Mouse (Mus musculus) hindbrain, postnatal 0 days (tissue): ENCODE data around the gene 1700034I23Rik. TPM values are rescaled to one million over a fixed set of nuclear protein-coding genes. Genes with fewer than 3 reads are reported as not detected.
A peak's percentile ranks its signal among the peaks of the same experiment; 100 is the strongest.
"Not testable (repeated sequence)": the region's sequence is repeated elsewhere in the genome, so short reads cannot be mapped to it uniquely, and the experiment has no call there.

Source experiments
- ATAC-seq: fragments of 200-750 bp; cut with Nextera tagmentation; 2 replicates; pipeline ENCODE4 v1.8.0; 2017; ENCODE audit warnings: mild to moderate bottlenecking, moderate TSS enrichment, moderate library complexity
- DNase-seq: peaks from one replicate; pipeline ENCODE4 v3.0.0-alpha.2; 2015; ENCODE audit warnings: low spot score
- H3K27ac ChIP-seq: fragments of 300-500 bp; sonication (generic); 2 replicates; pipeline ENCODE4 v1.5.1; 2014; ENCODE audit warnings: mild to moderate bottlenecking
- H3K27me3 ChIP-seq: fragments of 300-500 bp; sonication (generic); 2 replicates; pipeline ENCODE4 v1.6.1; 2014; ENCODE audit warnings: low read length, mixed read lengths; ENCODE audit not compliant: insufficient read depth
- H3K36me3 ChIP-seq: fragments of 300-500 bp; sonication (generic); 2 replicates; pipeline ENCODE4 v1.6.1; 2014; ENCODE audit warnings: low read length, mixed read lengths; ENCODE audit not compliant: insufficient read depth
- H3K4me1 ChIP-seq: fragments of 300-500 bp; sonication (generic); 2 replicates; pipeline ENCODE4 v1.6.1; 2014; ENCODE audit warnings: antibody characterized with exemption, low read length, mixed read lengths; ENCODE audit not compliant: insufficient read depth
- H3K4me2 ChIP-seq: fragments of 300-500 bp; sonication (generic); 2 replicates; pipeline ENCODE4 v1.6.1; 2014; ENCODE audit warnings: low read depth, mild to moderate bottlenecking, low read length, moderate library complexity, mixed read lengths
- H3K4me3 ChIP-seq: fragments of 300-500 bp; sonication (generic); 2 replicates; pipeline ENCODE4 v1.5.1; 2014; ENCODE audit warnings: low read length
- H3K9ac ChIP-seq: fragments of 300-500 bp; sonication (generic); replicated peaks from 2 replicates; pipeline ENCODE4 v1.6.1; 2014; ENCODE audit warnings: mild to moderate bottlenecking, low read length, moderate library complexity, mixed read lengths
- H3K9me3 ChIP-seq: fragments of 300-500 bp; sonication (generic); 2 replicates; pipeline ENCODE4 v1.6.1; 2016; ENCODE audit warnings: low read length, mixed read lengths
- CTCF ChIP-seq: IDR thresholded peaks from 2 replicates; pipeline ENCODE4 v1.5.1; 2016; ENCODE audit warnings: antibody characterized with exemption, control low read depth, low read depth
- WGBS: fragments of 180-500 bp; shearing (Covaris S2); extraction: QIAGEN DNeasy Blood & Tissue Kit; methylation state at CpG from one replicate; pipeline ENCODE4 v1.1.7; 2014; 5-methylcytosine and 5-hydroxymethylcytosine counted together
- polyA plus RNA-seq: library from polyadenylated mRNA; unstranded; fragments of >200 nt; fragmentation: Nextera tagmentation; extraction: Ambion mirVana; gene quantifications from 2 replicates; pipeline ENCODE4 v1.2.1, GENCODE M21; 2015
- total RNA-seq: library from RNA; depleted of rRNA; stranded (reverse); fragments of >200 nt; gene quantifications from 2 replicates; pipeline ENCODE4 v1.2.3, GENCODE M21; 2014; rRNA removed

1700034I23Rik gene
- 0.42 TPM in 1 of 2 replicates, not detected in the other for total RNA-seq
- polyA plus RNA-seq = 0.14 and 0.19 TPM in 2 replicates

- H3K4me3 ChIP-seq, H3K4me2 ChIP-seq, ATAC-seq, H3K9ac ChIP-seq, H3K4me1 ChIP-seq, H3K27me3 ChIP-seq, DNase-seq, H3K36me3 ChIP-seq, H3K27ac ChIP-seq, H3K9me3 ChIP-seq: not testable (repeated sequence)
- WGBS = over 99% methylated on average over 5 of the region's 10 CpGs
Measured at GRCm38 (mm10) chr3:40902443-40902842, at the start of gene 1700034I23Rik. TSS of gene 1700034I23Rik (minus strand) at chr3:40902543.

- Histone ChIP-seq H3K9ac (no peak overlapping the region), H3K4me3 (peak overlapping the region; percentile 76), H3K4me1 (no peaks in the 10 kb centered on the region), H3K9me3 (no peaks in the 10 kb centered on the region), H3K27me3 (no peaks in the 10 kb centered on the region), H3K27ac (no peak overlapping the region), H3K4me2 (peak overlapping the region; percentile 91), H3K36me3 (no peaks in the 10 kb centered on the region)
- no peak for ATAC-seq
- peak; percentile 53 for DNase-seq
- WGBS = 10% methylated on average over 7 of the region's 7 CpGs
- TF ChIP-seq CTCF = peak; percentile 51
Measured at GRCm38 (mm10) chr3:40951365-40951764, 49.0 kb upstream of the 1700034I23Rik start.

GRCm38 (mm10) chr3:40950601-40951201 is 48.4 kb upstream of the 1700034I23Rik start:
- peak overlapping the region; percentile 76 for H3K4me3 ChIP-seq
- no peaks in the 10 kb centered on the region for H3K36me3 ChIP-seq
- WGBS = under 1% methylated on average over 43 of the region's 43 CpGs
- no peaks in the 10 kb centered on the region for H3K9me3 ChIP-seq
- H3K4me1 ChIP-seq = no peaks in the 10 kb centered on the region
- ATAC-seq = no peak
- TF ChIP-seq CTCF = no peak
- H3K27me3 ChIP-seq = no peaks in the 10 kb centered on the region
- peak overlapping the region; percentile 79 for H3K9ac ChIP-seq
- peak; percentile 20 for DNase-seq
- H3K4me2 ChIP-seq = peak overlapping the region; percentile 91
- H3K27ac ChIP-seq = peak overlapping the region; percentile 75; the same call in 1 of the 2 replicates

GRCm38 (mm10) chr3:40949903-40950600 is 47.7 kb upstream of the 1700034I23Rik start:
- peak; percentile 41 for ATAC-seq
- Histone ChIP-seq H3K4me1 (no peaks in the 10 kb centered on the region), H3K9ac (peak overlapping the region; percentile 79), H3K4me3 (peak overlapping the region; percentile 76), H3K9me3 (no peaks in the 10 kb centered on the region), H3K36me3 (no peaks in the 10 kb centered on the region), H3K27me3 (no peaks in the 10 kb centered on the region), H3K4me2 (peak overlapping the region; percentile 91), H3K27ac (peak overlapping the region; percentile 75)
- TF ChIP-seq CTCF = no peak
- DNase-seq = peak; percentile 68
- 2% methylated on average over 55 of the region's 118 CpGs for WGBS

GRCm38 (mm10) chr3:40949170-40949902 is 47.0 kb upstream of the 1700034I23Rik start, which contains the start of gene Larp1b:
TSS of gene Larp1b (plus strand) at chr3:40949828.
- TF ChIP-seq CTCF = no peak

GRCm38 (mm10) chr3:40939019-40939418 is 36.7 kb upstream of the 1700034I23Rik start:
- H3K27ac ChIP-seq = no peak overlapping the region
- H3K36me3 ChIP-seq = peaks cover 2% of the 10 kb centered on the region
- no peak overlapping the region for H3K9ac ChIP-seq
- ATAC-seq (no peak), DNase-seq (no peak)
- no peak for TF ChIP-seq CTCF
- H3K27me3 ChIP-seq = no peaks in the 10 kb centered on the region
- no peak overlapping the region for H3K4me3 ChIP-seq
- no peaks in the 10 kb centered on the region for H3K4me1 ChIP-seq
- H3K4me2 ChIP-seq = no peak overlapping the region
- no peaks in the 10 kb centered on the region for H3K9me3 ChIP-seq

More at GRCm38 (mm10) chr3:40949170-40949902, 47.0 kb upstream of the 1700034I23Rik start, which contains the start of gene Larp1b:
- ATAC-seq (peak; percentile 97), DNase-seq (peak; percentile 96)
- Histone ChIP-seq H3K9ac (peak within 1 kb of the TSS; percentile 79), H3K27ac (peak within 1 kb of the TSS; percentile 75), H3K27me3 (no peaks in the 10 kb centered on the region), H3K36me3 (no peaks in the 10 kb centered on the region), H3K4me3 (peak within 1 kb of the TSS; percentile 76), H3K4me2 (peak within 1 kb of the TSS; percentile 91), H3K4me1 (no peaks in the 10 kb centered on the region), H3K9me3 (no peaks in the 10 kb centered on the region)
- WGBS = under 1% methylated on average over 64 of the region's 66 CpGs
